Mouse (Mus musculus) kidney, embryonic 15.5 days (tissue): Measurements from ENCODE around the gene Serpinb1b. TPM values are rescaled to one million over a fixed set of nuclear protein-coding genes. Genes with fewer than 3 reads are reported as not detected.

Experiments
- ATAC-seq: fragments of 200-750 bp; cut with Nextera tagmentation; replicated peaks from 2 replicates; pipeline ENCODE4 v1.8.0; 2017; ENCODE audit warnings: moderate TSS enrichment; ENCODE audit not compliant: low FRiP score
- H3K27ac ChIP-seq: fragments of 300-500 bp; sonication (generic); 2 replicates; pipeline ENCODE4 v1.5.1; 2015; ENCODE audit warnings: mild to moderate bottlenecking, inconsistent platforms
- H3K27me3 ChIP-seq: fragments of 300-500 bp; sonication (generic); 2 replicates; pipeline ENCODE4 v1.6.1; 2015; ENCODE audit warnings: inconsistent platforms
- H3K36me3 ChIP-seq: fragments of 300-500 bp; sonication (generic); 2 replicates; pipeline ENCODE4 v1.6.1; 2015; ENCODE audit warnings: inconsistent platforms
- H3K4me1 ChIP-seq: fragments of 300-500 bp; sonication (generic); 2 replicates; pipeline ENCODE4 v1.6.1; 2015; ENCODE audit warnings: inconsistent platforms
- H3K4me2 ChIP-seq: fragments of 300-500 bp; sonication (generic); 2 replicates; pipeline ENCODE4 v1.6.1; 2015; ENCODE audit warnings: moderate library complexity, mild to moderate bottlenecking, inconsistent platforms
- H3K4me3 ChIP-seq: fragments of 300-500 bp; sonication (generic); replicated peaks from 2 replicates; pipeline ENCODE4 v1.5.1; 2015; ENCODE audit warnings: mild to moderate bottlenecking, inconsistent platforms
- H3K9ac ChIP-seq: fragments of 300-500 bp; sonication (generic); 2 replicates; pipeline ENCODE4 v1.6.1; 2015; ENCODE audit warnings: mild to moderate bottlenecking, inconsistent platforms
- H3K9me3 ChIP-seq: fragments of 300-500 bp; sonication (generic); replicated peaks from 2 replicates; pipeline ENCODE4 v1.6.1; 2016; ENCODE audit warnings: inconsistent platforms
- WGBS: fragments of 180-500 bp; shearing (Covaris S2); methylation state at CpG from one replicate; pipeline ENCODE4 v1.1.7; 2015; ENCODE audit warnings: mixed read lengths; 5-methylcytosine and 5-hydroxymethylcytosine counted together
- polyA plus RNA-seq: library from polyadenylated mRNA; unstranded; fragments of >200 nt; fragmentation: Nextera tagmentation; extraction: Ambion mirVana; gene quantifications from 2 replicates; pipeline ENCODE4 v1.2.1, GENCODE M21; 2015

Gene Serpinb1b
- polyA plus RNA-seq, 1 experiment from 2014 or later = not detected

GRCm38 (mm10) chr13:33113054-33113453 is 34.7 kb downstream of the Serpinb1b start:
- no peak for ATAC-seq
- WGBS = 63% methylated on average over 3 of the region's 3 CpGs
- H3K4me1 ChIP-seq = no peaks in the 10 kb centered on the region
- H3K27ac ChIP-seq = no peak overlapping the region
- no peaks in the 10 kb centered on the region for H3K27me3 ChIP-seq
- H3K4me2 ChIP-seq = no peak overlapping the region
- no peak overlapping the region for H3K4me3 ChIP-seq
- H3K36me3 ChIP-seq = no peaks in the 10 kb centered on the region
- no peak overlapping the region for H3K9ac ChIP-seq
- H3K9me3 ChIP-seq = no peaks in the 10 kb centered on the region

- H3K27ac ChIP-seq = no peak overlapping the region
- no peak overlapping the region for H3K4me3 ChIP-seq
- no peaks in the 10 kb centered on the region for H3K27me3 ChIP-seq
- H3K4me1 ChIP-seq = no peaks in the 10 kb centered on the region
- H3K9ac ChIP-seq = no peak overlapping the region
- no peaks in the 10 kb centered on the region for H3K9me3 ChIP-seq
- no peak for ATAC-seq
- no peaks in the 10 kb centered on the region for H3K36me3 ChIP-seq
- 88% methylated on average over 2 of the region's 2 CpGs for WGBS
- H3K4me2 ChIP-seq = no peak overlapping the region
Measured at GRCm38 (mm10) chr13:33137717-33138116, 59.3 kb downstream of the Serpinb1b start.

GRCm38 (mm10) chr13:33141435-33141834 is 63.1 kb downstream of the Serpinb1b start:
- Histone ChIP-seq H3K27ac (no peak overlapping the region), H3K4me3 (no peak overlapping the region), H3K9me3 (no peaks in the 10 kb centered on the region), H3K36me3 (no peaks in the 10 kb centered on the region), H3K27me3 (no peaks in the 10 kb centered on the region), H3K9ac (no peak overlapping the region), H3K4me2 (no peak overlapping the region), H3K4me1 (no peaks in the 10 kb centered on the region)
- 85% methylated on average over 3 of the region's 3 CpGs for WGBS
- ATAC-seq = no peak

Other genes with a start within 250 kb of the Serpinb1b start
- 12.4 and 13.4 TPM in 2 replicates for gene Serpinb1a, start 227.4 kb upstream of the Serpinb1b start, polyA plus RNA-seq
- gene Serpinb1c, start 180.4 kb upstream of the Serpinb1b start, polyA plus RNA-seq = not detected in 2 replicates
- gene Serpinb6b, start 113.4 kb upstream of the Serpinb1b start, polyA plus RNA-seq = 3.9 and 5.0 TPM in 2 replicates
- gene Serpinb9, start 75.3 kb upstream of the Serpinb1b start, polyA plus RNA-seq = 8.8 and 9.3 TPM in 2 replicates
- gene Serpinb9b, start 51.2 kb upstream of the Serpinb1b start, polyA plus RNA-seq = 0.14 TPM in 1 of 2 replicates, not detected in the other
- gene Serpinb9c, start 81.2 kb downstream of the Serpinb1b start, polyA plus RNA-seq = not detected in 2 replicates
- not detected in 2 replicates for gene Serpinb9d, start 114.4 kb downstream of the Serpinb1b start, polyA plus RNA-seq
- not detected in 2 replicates for gene Serpinb9e, start 171.0 kb downstream of the Serpinb1b start, polyA plus RNA-seq
- not detected in 2 replicates for gene Serpinb9f, start 245.5 kb downstream of the Serpinb1b start, polyA plus RNA-seq